Mouse (Mus musculus) intestine, embryonic 15.5 days (tissue): ENCODE data around the gene Ism2. TPM values are rescaled to one million over a fixed set of nuclear protein-coding genes. Genes with fewer than 3 reads are reported as not detected.
"Not testable (repeated sequence)": the region's sequence is repeated elsewhere in the genome, so short reads cannot be mapped to it uniquely, and the experiment has no call there.

Experiments
- ATAC-seq: fragments of 200-750 bp; cut with Nextera tagmentation; 2 replicates; pipeline ENCODE4 v1.8.0; 2017; ENCODE audit warnings: moderate TSS enrichment, moderate library complexity
- H3K27ac ChIP-seq: fragments of 300-500 bp; sonication (generic); 2 replicates; pipeline ENCODE4 v1.5.1; 2015; ENCODE audit warnings: mild to moderate bottlenecking, inconsistent platforms
- H3K27me3 ChIP-seq: fragments of 300-500 bp; sonication (generic); replicated peaks from 2 replicates; pipeline ENCODE4 v1.6.1; 2015; ENCODE audit warnings: inconsistent platforms
- H3K36me3 ChIP-seq: fragments of 300-500 bp; sonication (generic); 2 replicates; pipeline ENCODE4 v1.6.1; 2015; ENCODE audit warnings: inconsistent platforms
- H3K4me1 ChIP-seq: fragments of 300-500 bp; sonication (generic); replicated peaks from 2 replicates; pipeline ENCODE4 v1.6.1; 2015; ENCODE audit warnings: inconsistent platforms
- H3K4me2 ChIP-seq: fragments of 300-500 bp; sonication (generic); replicated peaks from 2 replicates; pipeline ENCODE4 v1.6.1; 2015; ENCODE audit warnings: mild to moderate bottlenecking, inconsistent platforms
- H3K4me3 ChIP-seq: fragments of 300-500 bp; sonication (generic); replicated peaks from 2 replicates; pipeline ENCODE4 v1.5.1; 2015; ENCODE audit warnings: inconsistent platforms
- H3K9ac ChIP-seq: fragments of 300-500 bp; sonication (generic); 2 replicates; pipeline ENCODE4 v1.6.1; 2015; ENCODE audit warnings: inconsistent platforms
- H3K9me3 ChIP-seq: fragments of 300-500 bp; sonication (generic); 2 replicates; pipeline ENCODE4 v1.6.1; 2016; ENCODE audit warnings: inconsistent platforms
- WGBS: fragments of 180-500 bp; shearing (Covaris S2); methylation state at CpG from one replicate; pipeline ENCODE4 v1.1.7; 2015; 5-methylcytosine and 5-hydroxymethylcytosine counted together
- polyA plus RNA-seq: library from polyadenylated mRNA; unstranded; fragments of >200 nt; fragmentation: Nextera tagmentation; extraction: Ambion mirVana; gene quantifications from 2 replicates; pipeline ENCODE4 v1.2.1, GENCODE M21; 2015

Gene Ism2
- polyA plus RNA-seq, 1 experiment from 2014 or later: 0.55 TPM

DNA sequence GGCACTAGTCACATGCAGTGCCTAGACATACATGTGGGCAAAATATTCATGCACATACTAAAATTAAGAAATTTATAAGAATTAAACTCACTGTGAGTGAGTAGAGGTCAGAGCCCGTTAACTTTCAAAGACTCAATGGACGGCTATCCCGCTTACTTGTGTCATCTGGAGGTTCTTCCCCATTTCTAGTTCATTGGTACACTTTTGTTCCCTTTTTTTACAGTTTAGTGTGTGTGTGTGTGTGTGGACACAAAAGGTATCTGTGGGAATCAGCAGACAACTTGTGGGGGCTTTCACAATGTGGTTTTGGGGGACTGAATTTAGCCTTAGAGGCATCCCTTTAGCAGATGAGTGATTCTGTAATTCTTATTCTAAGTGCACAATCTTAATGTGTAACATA lies 25.9 kb upstream of the Ism2 start:
- Histone ChIP-seq H3K36me3 (no peaks in the 10 kb centered on the region), H3K27ac (no peak overlapping the region), H3K4me2 (no peak overlapping the region), H3K9ac (no peak overlapping the region), H3K4me3 (no peak overlapping the region), H3K9me3 (no peaks in the 10 kb centered on the region), H3K27me3 (no peaks in the 10 kb centered on the region), H3K4me1 (no peaks in the 10 kb centered on the region)
- WGBS: 84% methylated on average over 3 of the region's 3 CpGs
- no peak for ATAC-seq

DNA sequence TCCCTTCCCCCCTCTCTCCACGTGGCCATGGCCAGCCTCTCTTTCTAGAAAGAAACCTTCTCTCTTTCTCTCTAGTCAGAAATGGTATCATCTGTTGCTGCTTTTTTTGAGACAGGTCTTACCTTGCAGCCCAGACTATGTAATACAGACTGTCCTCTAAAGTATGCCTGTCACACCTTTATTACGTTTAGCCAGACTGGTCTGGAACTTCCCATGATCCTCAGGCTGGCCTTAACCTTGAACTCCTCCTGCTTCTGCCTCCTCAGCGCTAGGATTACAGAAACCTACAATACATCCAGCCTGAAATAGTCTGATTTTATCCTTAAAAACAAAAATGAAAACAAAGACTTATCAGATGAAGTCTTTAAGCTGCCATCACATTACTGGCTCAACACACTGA lies 19.7 kb upstream of the Ism2 start:
- ATAC-seq: no peak
- no peak overlapping the region for H3K9ac ChIP-seq
- no peak overlapping the region for H3K27ac ChIP-seq
- H3K36me3 ChIP-seq: no peaks in the 10 kb centered on the region
- WGBS: 78% methylated on average over 3 of the region's 3 CpGs
- H3K4me1 ChIP-seq: no peaks in the 10 kb centered on the region
- no peak overlapping the region for H3K4me3 ChIP-seq
- no peak overlapping the region for H3K4me2 ChIP-seq
- no peaks in the 10 kb centered on the region for H3K9me3 ChIP-seq
- no peaks in the 10 kb centered on the region for H3K27me3 ChIP-seq

DNA sequence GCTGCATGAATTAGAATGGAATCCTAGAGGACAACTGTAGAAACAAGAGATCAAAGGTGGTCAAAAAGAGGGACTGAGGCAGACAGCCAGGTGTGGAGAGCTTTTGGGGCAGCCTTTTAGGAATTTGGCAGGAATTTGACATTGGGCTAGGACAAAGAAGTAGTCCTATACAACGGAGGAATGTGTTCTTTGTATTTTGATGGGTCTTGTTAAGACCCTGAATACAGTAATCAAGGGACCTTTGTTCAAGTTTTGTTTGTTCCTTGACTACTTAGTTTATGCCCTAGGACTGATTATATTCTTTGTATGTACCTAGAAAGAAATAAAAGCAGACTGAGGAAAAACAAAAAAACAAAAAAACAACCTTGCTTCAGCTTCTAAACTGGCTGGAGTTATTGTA lies 18.4 kb upstream of the Ism2 start:
- Histone ChIP-seq H3K36me3 (no peaks in the 10 kb centered on the region), H3K9me3 (no peaks in the 10 kb centered on the region), H3K27ac (no peak overlapping the region), H3K27me3 (no peaks in the 10 kb centered on the region), H3K4me1 (no peaks in the 10 kb centered on the region), H3K4me3 (no peak overlapping the region), H3K9ac (no peak overlapping the region), H3K4me2 (no peak overlapping the region)
- ATAC-seq: no peak
- 79% methylated on average over 1 of the region's 1 CpGs for WGBS

DNA sequence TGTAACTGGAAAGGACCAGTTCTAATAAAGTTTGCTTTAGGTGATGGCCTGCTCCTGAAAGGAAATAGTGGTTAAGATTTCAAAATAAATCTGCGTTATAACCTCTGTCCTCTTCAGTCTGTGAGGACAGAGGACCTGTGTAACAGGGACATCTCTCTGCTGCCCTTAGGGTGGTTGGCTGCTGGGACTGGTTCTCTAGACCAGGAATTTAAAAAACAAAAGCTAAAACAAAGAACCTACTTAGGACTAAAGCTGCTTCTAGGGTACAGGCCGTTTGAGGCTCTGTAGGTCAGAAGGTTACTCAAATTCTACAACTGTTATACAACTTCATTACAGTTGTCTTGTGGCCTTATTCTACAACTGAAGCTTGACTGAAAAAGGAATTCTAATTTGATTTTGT lies 13.6 kb upstream of the Ism2 start:
- Histone ChIP-seq H3K36me3 (peaks cover 18% of the 10 kb centered on the region), H3K27me3 (no peaks in the 10 kb centered on the region), H3K4me1 (no peaks in the 10 kb centered on the region), H3K9me3 (no peaks in the 10 kb centered on the region), H3K27ac (no peak overlapping the region), H3K4me2 (no peak overlapping the region), H3K4me3 (no peak overlapping the region), H3K9ac (no peak overlapping the region)
- 73% methylated on average over 2 of the region's 2 CpGs for WGBS
- ATAC-seq: no peak

DNA sequence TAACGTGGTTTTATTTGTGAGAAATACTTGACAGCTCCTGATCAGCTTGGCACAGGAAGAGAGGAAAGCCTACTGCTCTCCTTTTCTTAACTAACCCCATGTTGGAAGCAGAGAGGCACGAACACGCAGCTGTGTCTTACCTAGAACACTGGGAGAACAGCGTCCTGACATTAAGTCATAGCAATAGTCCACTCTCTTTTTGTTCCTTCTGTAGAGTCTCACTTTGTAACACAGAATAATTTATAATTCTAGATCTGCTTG lies 7.0 kb upstream of the Ism2 start:
- 84% methylated on average over 4 of the region's 4 CpGs for WGBS
- not testable (repeated sequence) for ATAC-seq, H3K9ac ChIP-seq, H3K4me3 ChIP-seq, H3K9me3 ChIP-seq, H3K4me1 ChIP-seq, H3K27me3 ChIP-seq, H3K4me2 ChIP-seq, H3K27ac ChIP-seq
- peaks cover 14% of the 10 kb centered on the region for H3K36me3 ChIP-seq

DNA sequence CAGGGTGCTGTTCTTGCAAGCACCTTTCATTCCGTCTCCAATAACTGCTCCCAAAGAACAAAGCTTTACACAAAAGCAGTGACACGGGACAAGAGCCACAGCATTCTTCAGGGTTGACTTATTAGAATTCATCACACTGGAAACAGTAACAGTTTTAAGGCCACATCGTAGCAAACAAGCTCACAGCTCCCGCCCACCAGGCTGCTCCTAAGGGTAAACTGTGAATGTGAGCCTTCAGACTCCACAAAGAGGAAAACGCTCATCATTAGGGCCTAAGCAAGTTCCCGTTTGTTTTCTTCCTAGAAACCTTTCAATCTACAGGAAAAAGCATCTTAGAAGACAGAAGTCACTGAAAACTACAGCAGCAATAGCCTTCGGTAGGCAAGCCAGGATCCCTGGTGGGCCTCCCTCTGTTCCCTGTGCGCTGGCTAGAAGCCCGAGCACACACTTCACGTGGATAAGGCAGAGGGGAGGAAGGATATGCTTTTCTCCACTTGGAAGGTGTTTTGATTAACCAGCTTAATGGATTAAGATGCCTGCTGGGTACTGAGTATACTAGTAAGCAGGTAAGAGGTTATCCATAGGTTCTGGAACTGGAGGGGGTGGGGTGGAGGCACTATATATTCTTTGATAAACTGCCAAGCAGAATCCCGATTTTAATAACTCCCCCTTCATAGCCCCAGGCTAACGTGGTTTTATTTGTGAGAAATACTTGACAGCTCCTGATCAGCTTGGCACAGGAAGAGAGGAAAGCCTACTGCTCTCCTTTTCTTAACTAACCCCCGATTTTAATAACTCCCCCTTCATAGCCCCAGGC lies 6.5 kb upstream of the Ism2 start:
- ATAC-seq: no peak
- H3K4me2 ChIP-seq: no peak overlapping the region

DNA sequence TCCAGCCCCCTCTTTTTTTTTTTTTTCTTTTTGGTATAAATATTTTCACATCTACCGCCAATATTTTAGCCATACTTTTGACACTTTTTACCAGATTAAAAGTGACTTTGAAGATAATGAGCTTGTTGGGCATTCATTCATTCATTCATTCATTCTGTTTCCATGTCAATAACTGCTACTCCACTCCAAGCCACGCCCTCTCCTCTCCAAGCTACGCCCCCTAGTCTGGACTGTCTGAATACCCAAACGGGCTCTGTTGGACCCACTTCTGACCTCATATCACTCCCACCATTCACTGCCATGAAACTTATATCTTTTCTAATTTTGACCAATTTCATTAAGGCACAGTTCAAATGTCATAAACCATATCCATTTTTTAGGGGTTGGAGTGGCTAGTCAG lies 1.7 kb upstream of the Ism2 start:
- Histone ChIP-seq H3K4me1 (peaks cover 8% of the 10 kb centered on the region; the same call in 1 of the 2 replicates), H3K9me3 (no peaks in the 10 kb centered on the region), H3K27ac (no peak overlapping the region), H3K4me3 (no peak overlapping the region), H3K4me2 (no peak overlapping the region), H3K9ac (no peak overlapping the region), H3K36me3 (no peaks in the 10 kb centered on the region), H3K27me3 (peaks cover 11% of the 10 kb centered on the region)
- ATAC-seq: no peak
- WGBS: 48% methylated on average over 4 of the region's 4 CpGs

More for the DNA sequence above, 6.5 kb upstream of the Ism2 start:
- Histone ChIP-seq H3K4me1 (no peaks in the 10 kb centered on the region), H3K27me3 (no peaks in the 10 kb centered on the region), H3K4me3 (no peak overlapping the region), H3K27ac (no peak overlapping the region), H3K9ac (no peak overlapping the region), H3K9me3 (no peaks in the 10 kb centered on the region), H3K36me3 (peaks cover 14% of the 10 kb centered on the region)
- 45% methylated on average over 13 of the region's 13 CpGs for WGBS

DNA sequence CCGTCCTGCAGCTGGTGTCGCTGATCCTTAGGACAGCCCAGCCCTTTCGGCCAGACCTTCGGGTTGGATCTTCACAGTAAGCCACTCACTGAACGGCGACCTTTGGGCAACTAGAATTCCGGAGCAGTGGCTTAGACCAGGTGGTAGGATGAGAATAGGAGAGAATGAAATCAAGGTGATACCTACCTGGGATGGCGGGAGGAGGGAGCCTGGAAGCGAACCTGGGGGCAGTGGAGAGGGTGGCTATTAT lies 861 bp upstream of the Ism2 start:
- Histone ChIP-seq H3K9ac (peak overlapping the region; percentile 66), H3K9me3 (no peaks in the 10 kb centered on the region), H3K4me2 (peak overlapping the region; percentile 100), H3K4me1 (peaks cover 8% of the 10 kb centered on the region; the same call in 1 of the 2 replicates), H3K27ac (no peak overlapping the region), H3K4me3 (peak overlapping the region; percentile 75), H3K27me3 (peaks cover 11% of the 10 kb centered on the region), H3K36me3 (no peaks in the 10 kb centered on the region)
- 3% methylated on average over 9 of the region's 9 CpGs for WGBS
- no peak; the same call in 1 of the 2 replicates for ATAC-seq

DNA sequence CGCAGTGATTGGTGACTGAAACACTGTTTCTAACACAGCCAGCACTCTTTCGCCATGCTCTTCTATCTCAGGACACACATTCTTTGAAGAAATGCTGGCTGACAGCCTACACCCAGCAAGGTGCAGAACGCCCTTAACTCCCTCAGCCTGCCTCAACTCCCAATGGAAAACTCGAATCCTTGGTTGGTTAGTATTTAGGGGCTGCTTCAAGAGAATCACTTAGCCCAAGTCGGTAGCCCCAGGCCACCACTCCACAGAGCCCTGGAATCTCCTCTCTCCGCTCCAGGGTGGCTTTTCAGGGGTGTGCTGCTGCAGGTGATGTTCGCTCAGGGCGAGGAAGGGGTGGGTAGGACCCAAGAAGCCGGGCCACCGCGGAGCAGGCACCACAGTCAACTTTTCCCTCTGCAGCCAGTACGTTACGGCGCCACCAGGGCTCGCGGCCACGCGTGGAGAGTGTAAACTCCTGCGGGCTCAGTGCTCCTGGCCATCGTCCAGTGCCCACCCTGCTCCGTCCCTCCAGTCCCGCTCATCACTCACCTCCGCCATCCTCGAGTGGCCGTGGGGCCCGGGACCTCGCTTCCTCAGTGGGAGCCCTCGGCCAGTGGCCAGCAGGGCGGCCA lies 358 bp downstream of the Ism2 start:
- Histone ChIP-seq H3K4me1 (peaks cover 8% of the 10 kb centered on the region; the same call in 1 of the 2 replicates), H3K9me3 (no peaks in the 10 kb centered on the region), H3K27me3 (peaks cover 11% of the 10 kb centered on the region), H3K4me2 (peak overlapping the region; percentile 100), H3K27ac (no peak overlapping the region), H3K36me3 (no peaks in the 10 kb centered on the region), H3K4me3 (peak overlapping the region; percentile 75), H3K9ac (peak overlapping the region; percentile 66)
- no peak for ATAC-seq
- 9% methylated on average over 29 of the region's 29 CpGs for WGBS

DNA sequence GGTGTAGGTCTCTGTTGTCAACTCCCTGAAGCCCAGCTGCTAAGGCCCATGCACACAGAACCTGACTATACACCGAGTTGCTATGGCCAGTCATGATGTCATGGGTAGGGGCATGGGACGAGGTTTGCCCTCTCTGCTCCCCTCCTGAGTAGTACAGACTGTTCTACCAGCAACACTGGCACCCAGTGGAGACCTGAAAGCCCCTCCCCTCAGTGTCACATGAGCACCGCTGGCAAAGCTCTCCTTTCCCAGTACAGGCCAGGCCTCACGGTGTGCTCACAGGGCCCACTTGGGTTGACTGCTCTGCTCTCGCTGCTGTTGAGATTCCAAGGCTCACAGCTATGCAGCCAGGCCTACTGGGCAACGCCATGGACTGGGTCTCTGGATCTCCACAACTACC lies 5.6 kb downstream of the Ism2 start:
- Histone ChIP-seq H3K9me3 (no peaks in the 10 kb centered on the region), H3K36me3 (no peaks in the 10 kb centered on the region), H3K4me3 (no peak overlapping the region), H3K27ac (no peak overlapping the region), H3K9ac (no peak overlapping the region), H3K4me1 (no peaks in the 10 kb centered on the region), H3K4me2 (no peak overlapping the region), H3K27me3 (peaks cover 1% of the 10 kb centered on the region; the same call in 1 of the 2 replicates)
- no peak for ATAC-seq
- 77% methylated on average over 6 of the region's 6 CpGs for WGBS

DNA sequence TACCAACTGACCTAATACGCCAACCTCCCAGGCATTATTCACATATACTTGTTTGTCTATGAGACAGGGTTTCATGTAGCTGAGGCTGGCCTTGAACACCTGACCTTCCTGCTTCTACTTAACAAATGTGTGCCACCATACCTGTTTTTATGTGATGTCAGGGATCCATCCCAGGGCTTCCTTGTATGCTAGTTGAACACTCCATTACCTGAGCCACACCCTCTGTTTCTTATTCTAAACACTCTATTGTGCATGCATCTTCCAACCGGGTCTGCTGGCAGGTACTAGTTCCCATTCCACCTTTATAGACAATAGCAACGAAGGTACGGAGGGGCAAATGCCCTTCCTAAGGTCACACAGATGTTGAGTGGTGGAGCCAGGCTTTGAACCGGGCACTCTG lies 10.4 kb downstream of the Ism2 start:
- H3K4me2 ChIP-seq: no peak overlapping the region
- H3K36me3 ChIP-seq: no peaks in the 10 kb centered on the region
- H3K9ac ChIP-seq: no peak overlapping the region
- H3K27me3 ChIP-seq: no peaks in the 10 kb centered on the region
- no peaks in the 10 kb centered on the region for H3K9me3 ChIP-seq
- no peaks in the 10 kb centered on the region for H3K4me1 ChIP-seq
- ATAC-seq: no peak
- H3K4me3 ChIP-seq: no peak overlapping the region
- 95% methylated on average over 5 of the region's 5 CpGs for WGBS
- no peak overlapping the region for H3K27ac ChIP-seq

DNA sequence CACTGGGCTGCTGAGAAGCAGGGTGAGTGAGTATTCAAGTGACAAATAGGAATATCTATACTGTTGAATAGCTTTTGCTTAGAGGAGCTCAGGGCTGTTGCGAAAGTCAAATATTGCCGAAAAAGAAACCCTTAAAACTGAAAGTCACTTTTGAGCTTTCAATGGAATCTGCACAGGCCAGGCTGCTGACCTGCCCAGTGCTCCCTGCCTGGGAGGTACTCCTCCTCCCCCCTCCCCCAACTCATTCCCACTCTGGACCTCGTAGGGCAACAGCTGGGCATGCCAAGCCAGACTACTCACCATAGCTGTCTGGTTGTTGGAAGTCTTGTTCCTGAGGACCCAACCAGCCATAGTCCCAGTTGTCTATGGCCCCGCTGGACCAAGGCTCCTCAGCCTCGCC lies 14.8 kb downstream of the Ism2 start:
- no peak overlapping the region for H3K27ac ChIP-seq
- ATAC-seq: no peak

DNA sequence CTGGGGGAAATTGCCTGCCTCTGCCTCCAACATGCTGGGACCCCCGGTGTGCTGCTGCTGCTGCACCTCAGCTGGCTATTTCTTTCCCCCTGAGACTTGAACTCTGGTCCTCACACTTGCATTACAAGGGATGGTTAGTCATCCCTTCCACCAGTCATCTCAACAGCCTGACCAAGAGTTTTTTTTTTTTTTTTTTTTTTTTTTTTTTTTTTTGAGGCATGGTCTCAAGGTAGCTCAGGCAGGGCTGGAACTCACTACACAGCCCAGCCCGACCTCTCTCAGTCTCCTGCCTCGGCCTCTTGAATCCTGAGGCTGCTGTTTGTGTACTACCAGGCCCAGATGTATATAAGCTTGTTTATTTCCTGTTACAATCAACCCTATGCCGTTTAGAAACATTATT lies 15.2 kb downstream of the Ism2 start:
- no peak overlapping the region for H3K27ac ChIP-seq
- 0 out of 2 replicates have a peak, but pooled peaks cover 5% of the 10 kb centered on the region for H3K4me1 ChIP-seq
- no peak overlapping the region for H3K9ac ChIP-seq
- no peaks in the 10 kb centered on the region for H3K36me3 ChIP-seq
- no peaks in the 10 kb centered on the region for H3K27me3 ChIP-seq
- no peaks in the 10 kb centered on the region for H3K9me3 ChIP-seq
- 73% methylated on average over 4 of the region's 4 CpGs for WGBS
- H3K4me3 ChIP-seq: no peak overlapping the region
- no peak overlapping the region for H3K4me2 ChIP-seq
- ATAC-seq: no peak

More for the DNA sequence above, 14.8 kb downstream of the Ism2 start:
- Histone ChIP-seq H3K9ac (no peak overlapping the region), H3K4me1 (0 out of 2 replicates have a peak, but pooled peaks cover 3% of the 10 kb centered on the region), H3K4me2 (no peak overlapping the region), H3K36me3 (no peaks in the 10 kb centered on the region), H3K9me3 (no peaks in the 10 kb centered on the region), H3K4me3 (no peak overlapping the region), H3K27me3 (no peaks in the 10 kb centered on the region)
- WGBS: 84% methylated on average over 5 of the region's 5 CpGs
